Mouse (Mus musculus): ENCODE results near the gene Dbn1. TPM values are rescaled to one million over a fixed set of nuclear protein-coding genes. Genes with fewer than 3 reads are reported as not detected.

Gene Dbn1
- total RNA-seq, 2 experiments from 2014 or later = 303 to 325 TPM

GRCm38 (mm10) chr13:55464027-55464884, 23.7 kb downstream of the Dbn1 start, which contains the start of gene Prr7:
Prr7 (plus strand) TSS chr13:55464267.
- Histone ChIP-seq H3K27ac (peak within 1 kb of the TSS; percentile 99), H3K4me3 (peak within 1 kb of the TSS; percentile 94)
- intact Hi-C loops (cut with DNase I) = loop anchor here (2.0 kb wide), 1 partner anchor 19 kb away; the partner anchor contains the start of gene Grk6
- no peak for TF ChIP-seq CTCF (IDR thresholded peaks at IDR 0.05)
- peak; percentile 78 to 82 for DNase-seq (ENCODE audit: extremely low spot score in 1 of 2, low spot score in 2 of 2)

- no peak for DNase-seq (ENCODE audit: extremely low spot score in 1 of 2, low spot score in 2 of 2)
- peak overlapping the region; percentile 99 for H3K27ac ChIP-seq
- intact Hi-C loops (cut with DNase I) = loop anchor here (2.0 kb wide), 1 partner anchor 19 kb away; the partner anchor contains the start of gene Grk6
- no peak for TF ChIP-seq CTCF (IDR thresholded peaks at IDR 0.05)
- peak overlapping the region; percentile 94 for H3K4me3 ChIP-seq
Measured at GRCm38 (mm10) chr13:55463399-55464026, 24.4 kb downstream of the Dbn1 start.

GRCm38 (mm10) chr13:55462965-55463364, 24.9 kb downstream of the Dbn1 start:
- no peak for TF ChIP-seq CTCF (IDR thresholded peaks at IDR 0.05)
- H3K27ac ChIP-seq = no peak overlapping the region; the same call in 1 of the 2 replicates
- DNase-seq (ENCODE audit: extremely low spot score in 1 of 2, low spot score in 2 of 2) = no peak
- no peak overlapping the region for H3K4me3 ChIP-seq
- intact Hi-C loops (cut with DNase I) = no loop called here

GRCm38 (mm10) chr13:55451785-55452549, 35.9 kb downstream of the Dbn1 start:
- no peak for TF ChIP-seq CTCF (IDR thresholded peaks at IDR 0.05)
- Histone ChIP-seq H3K4me3 (no peak overlapping the region), H3K27ac (no peak overlapping the region)
- intact Hi-C loops (cut with DNase I) = no loop called here
- DNase-seq (ENCODE audit: extremely low spot score in 1 of 2, low spot score in 2 of 2) = no peak

- intact Hi-C loops (cut with DNase I) = no loop called here
- no peak overlapping the region for H3K4me3 ChIP-seq
- no peak for DNase-seq (ENCODE audit: extremely low spot score in 1 of 2, low spot score in 2 of 2)
- TF ChIP-seq CTCF (IDR thresholded peaks at IDR 0.05) = no peak
- H3K27ac ChIP-seq = no peak overlapping the region
Measured at GRCm38 (mm10) chr13:55451296-55451695, 36.6 kb downstream of the Dbn1 start.

- no peak overlapping the region for H3K4me3 ChIP-seq
- no peak overlapping the region for H3K27ac ChIP-seq
- DNase-seq (ENCODE audit: extremely low spot score in 1 of 2, low spot score in 2 of 2) = peak; percentile 42 to 59
- no peak for TF ChIP-seq CTCF (IDR thresholded peaks at IDR 0.05)
- intact Hi-C loops (cut with DNase I) = no loop called here
Measured at GRCm38 (mm10) chr13:55450511-55450980, 37.4 kb downstream of the Dbn1 start.

GRCm38 (mm10) chr13:55449679-55450441, 38.1 kb downstream of the Dbn1 start:
- TF ChIP-seq CTCF (IDR thresholded peaks at IDR 0.05) = peak; percentile 5; the same call in 1 of the 2 replicates
- intact Hi-C loops (cut with DNase I) = no loop called here
- Histone ChIP-seq H3K27ac (no peak overlapping the region), H3K4me3 (no peak overlapping the region)
- DNase-seq (ENCODE audit: extremely low spot score in 1 of 2, low spot score in 2 of 2) = no peak

- H3K4me3 ChIP-seq = no peak overlapping the region
- H3K27ac ChIP-seq = no peak overlapping the region
- DNase-seq (ENCODE audit: extremely low spot score in 1 of 2, low spot score in 2 of 2) = no peak
- intact Hi-C loops (cut with DNase I) = no loop called here
- no peak for TF ChIP-seq CTCF (IDR thresholded peaks at IDR 0.05)
Measured at GRCm38 (mm10) chr13:55449205-55449604, 38.7 kb downstream of the Dbn1 start.

GRCm38 (mm10) chr13:55448131-55448530, 39.8 kb downstream of the Dbn1 start:
- no peak for DNase-seq (ENCODE audit: extremely low spot score in 1 of 2, low spot score in 2 of 2)
- intact Hi-C loops (cut with DNase I) = no loop called here
- no peak for TF ChIP-seq CTCF (IDR thresholded peaks at IDR 0.05)

GRCm38 (mm10) chr13:55447543-55447943, 40.4 kb downstream of the Dbn1 start:
- intact Hi-C loops (cut with DNase I) = no loop called here
- Histone ChIP-seq H3K4me3 (no peak overlapping the region), H3K27ac (no peak overlapping the region)
- no peak for TF ChIP-seq CTCF (IDR thresholded peaks at IDR 0.05)
- no peak for DNase-seq (ENCODE audit: extremely low spot score in 1 of 2, low spot score in 2 of 2)

More at GRCm38 (mm10) chr13:55448131-55448530, 39.8 kb downstream of the Dbn1 start:
- H3K27ac ChIP-seq = no peak overlapping the region
- no peak overlapping the region for H3K4me3 ChIP-seq

All from left cerebral cortex, adult 2 months (tissue).